Mouse (Mus musculus): ENCODE results near the gene 4921524J17Rik. TPM values are rescaled to one million over a fixed set of nuclear protein-coding genes. Genes with fewer than 3 reads are reported as not detected.

4921524J17Rik gene
- polyA plus RNA-seq, 1 experiment from 2014 or later = 44.6 TPM

DNA sequence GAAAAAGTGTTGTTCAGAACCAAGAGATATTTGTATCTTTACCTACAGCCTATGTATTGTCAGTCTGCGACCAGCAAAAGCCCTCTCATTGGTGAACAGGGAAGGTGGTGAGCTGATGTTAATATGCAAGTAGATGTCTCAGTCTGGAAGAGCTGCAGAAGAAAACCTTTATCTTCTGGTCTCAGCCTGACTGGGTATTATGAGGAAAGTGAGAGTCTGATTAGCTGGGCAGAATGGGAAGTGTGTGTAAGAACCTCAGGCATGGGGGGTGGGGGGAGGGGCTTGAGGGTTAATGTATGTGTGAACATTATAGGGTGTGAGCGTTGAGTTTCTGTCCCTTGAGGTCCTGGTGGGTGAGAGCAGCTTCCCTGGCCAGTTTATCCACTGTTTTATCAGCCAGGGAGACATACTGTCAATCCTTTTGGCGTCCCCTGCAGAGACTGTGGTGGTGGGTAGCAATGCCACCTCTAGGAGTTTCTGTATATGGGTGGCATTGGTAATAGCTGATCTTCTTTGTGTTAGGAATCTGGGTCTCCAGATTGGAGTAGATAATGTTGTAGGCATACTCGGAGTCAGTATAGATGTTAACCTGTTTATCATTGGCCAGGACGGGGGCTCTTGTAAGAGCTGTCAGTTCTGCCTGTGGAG is 36.1 kb downstream of the 4921524J17Rik start:
- no peak for ATAC-seq (ENCODE audit: low read depth)
- no peaks in the 10 kb centered on the region for H3K36me3 ChIP-seq (ENCODE audit: control insufficient read depth, insufficient read depth, low read length)
- no peak overlapping the region for H3K4me3 ChIP-seq (ENCODE audit: low read length)
- H3K9me3 ChIP-seq (ENCODE audit: control insufficient read depth, low read length) = no peaks in the 10 kb centered on the region
- H3K9ac ChIP-seq (ENCODE audit: low read length) = no peak overlapping the region
- H3K4me2 ChIP-seq (ENCODE audit: low read depth, low read length) = no peak overlapping the region
- no peaks in the 10 kb centered on the region for H3K27me3 ChIP-seq (ENCODE audit: control insufficient read depth, insufficient read depth, low read depth, low read length)
- no peak overlapping the region for H3K27ac ChIP-seq (ENCODE audit: low read length)
- WGBS = 69% methylated on average over 5 of the region's 5 CpGs
- H3K4me1 ChIP-seq (replicated peaks; ENCODE audit: control insufficient read depth, insufficient read depth, low read length) = no peaks in the 10 kb centered on the region

DNA sequence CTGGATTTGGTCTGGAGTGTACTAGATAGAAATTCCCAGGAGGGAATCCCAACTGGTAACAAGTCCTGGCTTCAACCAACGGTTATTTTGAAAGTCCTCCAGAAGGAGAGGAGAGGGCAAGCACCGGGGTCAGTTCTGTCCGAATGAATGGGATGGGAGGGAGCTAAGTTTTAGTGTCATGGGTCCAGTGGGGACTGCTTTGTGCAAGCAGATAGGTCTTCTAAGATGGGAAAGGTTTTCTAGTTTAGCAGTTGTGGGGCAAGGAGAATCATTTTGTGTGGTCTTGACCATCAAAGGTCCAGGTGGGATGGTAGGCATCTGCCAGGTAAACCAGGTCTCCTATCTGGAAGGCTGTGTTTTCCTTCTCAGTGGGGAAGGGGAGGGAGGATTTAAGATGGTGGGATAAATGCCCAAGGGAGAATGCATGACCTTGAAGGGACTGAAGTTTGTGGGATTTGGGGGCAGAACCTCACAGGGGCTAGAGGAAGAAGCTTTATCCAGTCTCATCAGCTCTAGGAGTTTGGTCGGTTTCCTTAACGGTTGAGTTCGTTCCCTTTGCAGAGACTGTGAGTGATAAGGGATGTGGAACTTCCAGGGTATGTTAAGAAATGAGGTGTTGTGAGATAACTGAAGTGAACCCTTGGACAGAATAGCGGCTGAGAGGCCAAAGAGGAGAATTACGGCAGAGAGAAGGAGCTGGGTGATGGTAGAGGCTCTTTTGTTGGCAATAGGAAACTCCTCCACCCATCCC is 36.8 kb downstream of the 4921524J17Rik start:
- Histone ChIP-seq H3K4me2 (ENCODE audit: low read depth, low read length) (no peak overlapping the region), H3K27ac (ENCODE audit: low read length) (no peak overlapping the region), H3K4me1 (replicated peaks; ENCODE audit: control insufficient read depth, insufficient read depth, low read length) (no peaks in the 10 kb centered on the region), H3K36me3 (ENCODE audit: control insufficient read depth, insufficient read depth, low read length) (no peaks in the 10 kb centered on the region), H3K27me3 (ENCODE audit: control insufficient read depth, insufficient read depth, low read depth, low read length) (no peaks in the 10 kb centered on the region), H3K4me3 (ENCODE audit: low read length) (no peak overlapping the region), H3K9me3 (ENCODE audit: control insufficient read depth, low read length) (no peaks in the 10 kb centered on the region), H3K9ac (ENCODE audit: low read length) (no peak overlapping the region)
- ATAC-seq (ENCODE audit: low read depth) = no peak
- 52% methylated on average over 8 of the region's 8 CpGs for WGBS

DNA sequence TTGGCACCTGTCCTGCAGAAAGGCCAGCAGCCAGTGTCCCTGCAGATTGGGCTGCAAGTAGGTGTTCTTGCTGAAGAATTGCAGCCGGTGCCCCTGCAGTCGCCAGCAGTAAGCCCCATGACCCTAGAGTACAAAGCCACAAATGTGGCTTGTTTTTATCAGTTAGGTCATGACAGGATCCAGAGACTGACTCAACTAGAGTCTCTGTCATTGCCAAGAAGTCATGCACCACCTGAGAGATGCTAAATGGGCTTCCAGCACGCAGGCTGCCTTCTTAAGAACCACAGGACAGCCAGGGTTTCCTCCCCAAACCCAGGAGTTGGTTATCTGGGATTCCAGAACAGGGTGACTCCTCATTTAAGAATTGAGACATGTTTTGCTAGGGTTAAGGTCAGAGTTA is 37.6 kb downstream of the 4921524J17Rik start:
- H3K9ac ChIP-seq (ENCODE audit: low read length) = no peak overlapping the region
- H3K36me3 ChIP-seq (ENCODE audit: control insufficient read depth, insufficient read depth, low read length) = no peaks in the 10 kb centered on the region
- WGBS = 64% methylated on average over 3 of the region's 3 CpGs
- no peaks in the 10 kb centered on the region for H3K9me3 ChIP-seq (ENCODE audit: control insufficient read depth, low read length)
- H3K27me3 ChIP-seq (ENCODE audit: control insufficient read depth, insufficient read depth, low read depth, low read length) = no peaks in the 10 kb centered on the region
- no peaks in the 10 kb centered on the region for H3K4me1 ChIP-seq (replicated peaks; ENCODE audit: control insufficient read depth, insufficient read depth, low read length)
- no peak overlapping the region for H3K4me3 ChIP-seq (ENCODE audit: low read length)
- no peak overlapping the region for H3K4me2 ChIP-seq (ENCODE audit: low read depth, low read length)
- no peak overlapping the region for H3K27ac ChIP-seq (ENCODE audit: low read length)
- ATAC-seq (ENCODE audit: low read depth) = no peak

DNA sequence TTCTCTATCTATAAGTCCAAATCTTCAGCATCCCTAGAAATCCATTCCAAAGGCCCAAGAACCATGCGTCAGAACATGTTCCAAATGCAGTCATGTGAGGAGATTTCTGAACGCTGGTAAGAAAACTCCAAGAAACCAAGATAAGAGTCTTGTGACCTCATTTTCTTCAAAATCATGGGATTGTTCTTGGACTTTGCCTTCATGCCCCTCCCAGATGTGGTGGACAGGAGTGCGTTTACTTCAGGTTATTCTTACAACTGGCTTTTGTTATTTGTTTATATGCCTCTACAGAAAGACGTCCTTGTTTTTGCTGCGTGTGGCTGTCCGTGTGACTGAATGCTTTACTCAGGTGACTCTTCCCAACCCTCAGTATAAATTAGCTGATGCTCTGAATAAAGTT is 39.4 kb downstream of the 4921524J17Rik start:
- WGBS = 85% methylated on average over 6 of the region's 6 CpGs
- no peaks in the 10 kb centered on the region for H3K36me3 ChIP-seq (ENCODE audit: control insufficient read depth, insufficient read depth, low read length)
- no peaks in the 10 kb centered on the region for H3K27me3 ChIP-seq (ENCODE audit: control insufficient read depth, insufficient read depth, low read depth, low read length)
- H3K9me3 ChIP-seq (ENCODE audit: control insufficient read depth, low read length) = no peaks in the 10 kb centered on the region
- H3K27ac ChIP-seq (ENCODE audit: low read length) = no peak overlapping the region
- H3K9ac ChIP-seq (ENCODE audit: low read length) = no peak overlapping the region
- H3K4me3 ChIP-seq (ENCODE audit: low read length) = no peak overlapping the region
- no peaks in the 10 kb centered on the region for H3K4me1 ChIP-seq (replicated peaks; ENCODE audit: control insufficient read depth, insufficient read depth, low read length)
- H3K4me2 ChIP-seq (ENCODE audit: low read depth, low read length) = no peak overlapping the region
- ATAC-seq (ENCODE audit: low read depth) = no peak

DNA sequence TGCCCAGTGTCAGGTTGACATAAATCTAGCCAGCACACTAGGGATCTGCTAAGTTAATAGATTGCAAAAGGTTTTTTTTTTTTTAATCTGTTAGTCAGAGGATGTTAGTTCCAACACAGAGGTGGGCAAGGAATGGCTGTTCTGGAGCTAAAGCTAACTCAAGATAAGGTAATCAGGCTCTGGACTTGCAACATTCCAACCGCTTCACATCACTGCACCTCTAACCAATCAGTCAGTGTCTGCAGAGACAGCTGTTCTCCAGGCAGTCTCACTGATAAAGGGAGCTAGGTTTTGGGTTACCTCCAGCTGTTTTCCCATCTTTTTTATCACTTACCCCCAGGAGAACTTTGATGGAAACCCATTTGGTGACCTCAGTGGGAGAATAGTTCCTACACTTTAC is 41.2 kb downstream of the 4921524J17Rik start:
- Histone ChIP-seq H3K9ac (ENCODE audit: low read length) (no peak overlapping the region), H3K27ac (ENCODE audit: low read length) (no peak overlapping the region), H3K4me2 (ENCODE audit: low read depth, low read length) (no peak overlapping the region), H3K4me1 (replicated peaks; ENCODE audit: control insufficient read depth, insufficient read depth, low read length) (no peaks in the 10 kb centered on the region), H3K27me3 (ENCODE audit: control insufficient read depth, insufficient read depth, low read depth, low read length) (no peaks in the 10 kb centered on the region), H3K9me3 (ENCODE audit: control insufficient read depth, low read length) (no peaks in the 10 kb centered on the region), H3K36me3 (ENCODE audit: control insufficient read depth, insufficient read depth, low read length) (no peaks in the 10 kb centered on the region), H3K4me3 (ENCODE audit: low read length) (no peak overlapping the region)
- 34% methylated on average over 1 of the region's 1 CpGs for WGBS
- ATAC-seq (ENCODE audit: low read depth) = no peak

DNA sequence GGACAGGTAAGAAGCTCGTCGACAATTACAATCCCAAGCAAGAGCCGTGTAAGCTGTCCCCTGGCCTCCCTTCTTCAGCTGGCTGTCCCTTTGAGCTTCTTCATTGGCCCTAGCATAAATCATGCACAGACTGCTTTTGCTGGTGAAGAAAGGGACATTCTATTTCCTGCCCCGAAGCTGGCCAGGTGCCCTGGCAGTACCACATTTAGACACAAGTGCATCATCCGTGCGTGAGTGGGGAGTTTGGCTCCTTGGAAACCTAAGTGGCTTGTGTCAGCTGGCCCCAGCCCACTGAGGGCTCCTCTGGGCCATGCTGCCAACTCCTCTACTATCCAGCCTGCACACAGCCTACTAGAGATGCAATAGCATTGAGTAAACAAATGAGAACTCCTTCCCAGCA is 46.4 kb downstream of the 4921524J17Rik start, which contains the start of gene Mylk3:
TSS of gene Mylk3 (minus strand) at position 141 of the 400 bp plus-strand sequence.
- Histone ChIP-seq H3K4me2 (ENCODE audit: low read depth, low read length) (no peak within 1 kb of the TSS), H3K4me1 (replicated peaks; ENCODE audit: control insufficient read depth, insufficient read depth, low read length) (no peaks in the 10 kb centered on the region; the same call in 1 of the 2 replicates), H3K27me3 (ENCODE audit: control insufficient read depth, insufficient read depth, low read depth, low read length) (no peaks in the 10 kb centered on the region), H3K4me3 (ENCODE audit: low read length) (no peak within 1 kb of the TSS), H3K36me3 (ENCODE audit: control insufficient read depth, insufficient read depth, low read length) (no peaks in the 10 kb centered on the region), H3K9ac (ENCODE audit: low read length) (no peak within 1 kb of the TSS), H3K9me3 (ENCODE audit: control insufficient read depth, low read length) (no peaks in the 10 kb centered on the region), H3K27ac (ENCODE audit: low read length) (no peak within 1 kb of the TSS)
- ATAC-seq (ENCODE audit: low read depth) = no peak
- 66% methylated on average over 6 of the region's 6 CpGs for WGBS

DNA sequence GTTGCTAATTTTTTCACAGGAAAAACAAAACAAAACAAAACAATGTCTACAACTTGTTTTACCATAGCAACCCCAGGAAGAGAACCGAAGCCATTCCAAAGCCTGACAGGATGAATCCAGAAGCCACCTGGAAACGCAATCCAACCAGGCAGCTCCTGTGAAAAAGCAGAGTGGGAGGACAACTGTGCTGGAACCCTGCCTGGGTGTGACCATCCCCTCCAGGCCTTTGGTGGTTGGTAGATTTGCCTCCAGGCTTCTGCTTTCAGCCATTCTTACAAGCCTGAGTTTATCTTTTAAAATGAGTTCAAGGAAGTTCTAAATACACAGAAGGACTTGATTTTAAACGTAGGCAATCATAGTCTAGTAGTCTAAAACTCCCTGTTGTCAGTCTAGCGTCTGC is 50.7 kb downstream of the 4921524J17Rik start:
- Histone ChIP-seq H3K27me3 (ENCODE audit: control insufficient read depth, insufficient read depth, low read depth, low read length) (no peaks in the 10 kb centered on the region), H3K36me3 (ENCODE audit: control insufficient read depth, insufficient read depth, low read length) (no peaks in the 10 kb centered on the region), H3K27ac (ENCODE audit: low read length) (peak overlapping the region; percentile 5; the same call in 1 of the 2 replicates), H3K4me1 (replicated peaks; ENCODE audit: control insufficient read depth, insufficient read depth, low read length) (peaks cover 17% of the 10 kb centered on the region), H3K4me3 (ENCODE audit: low read length) (no peak overlapping the region), H3K9ac (ENCODE audit: low read length) (no peak overlapping the region), H3K4me2 (ENCODE audit: low read depth, low read length) (no peak overlapping the region), H3K9me3 (ENCODE audit: control insufficient read depth, low read length) (no peaks in the 10 kb centered on the region)
- ATAC-seq (ENCODE audit: low read depth) = no peak
- WGBS = 55% methylated on average over 4 of the region's 4 CpGs

DNA sequence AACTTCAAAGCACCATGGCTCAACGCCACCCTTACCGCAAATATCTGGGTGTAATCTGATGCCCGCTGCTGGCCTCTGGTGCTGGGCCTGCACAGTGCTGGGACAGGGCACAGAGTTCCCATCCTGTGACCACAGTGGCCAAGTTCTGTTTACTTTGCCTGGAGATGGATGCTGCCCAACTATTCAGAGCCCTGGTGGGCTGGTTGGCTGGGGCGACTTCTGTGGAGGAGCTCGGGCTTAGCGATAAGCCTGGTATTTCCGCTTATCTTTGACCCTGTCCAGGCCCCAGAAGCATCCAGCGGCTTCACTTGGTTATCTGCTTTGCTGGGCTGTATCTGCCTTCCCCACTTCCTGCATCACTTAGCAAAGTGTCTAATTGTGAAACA is 51.8 kb downstream of the 4921524J17Rik start:
- H3K36me3 ChIP-seq (ENCODE audit: control insufficient read depth, insufficient read depth, low read length) = no peaks in the 10 kb centered on the region
- ATAC-seq (ENCODE audit: low read depth) = peak; percentile 40
- no peak overlapping the region for H3K4me2 ChIP-seq (ENCODE audit: low read depth, low read length)
- no peaks in the 10 kb centered on the region for H3K27me3 ChIP-seq (ENCODE audit: control insufficient read depth, insufficient read depth, low read depth, low read length)
- 0 out of 2 replicates have a peak overlapping the region, but pooled peaks have one; percentile 3 for H3K9ac ChIP-seq (ENCODE audit: low read length)
- no peaks in the 10 kb centered on the region for H3K9me3 ChIP-seq (ENCODE audit: control insufficient read depth, low read length)
- peaks cover 17% of the 10 kb centered on the region for H3K4me1 ChIP-seq (replicated peaks; ENCODE audit: control insufficient read depth, insufficient read depth, low read length)
- H3K4me3 ChIP-seq (ENCODE audit: low read length) = no peak overlapping the region
- WGBS = 19% methylated on average over 8 of the region's 8 CpGs
- peak overlapping the region; percentile 95 for H3K27ac ChIP-seq (ENCODE audit: low read length)

DNA sequence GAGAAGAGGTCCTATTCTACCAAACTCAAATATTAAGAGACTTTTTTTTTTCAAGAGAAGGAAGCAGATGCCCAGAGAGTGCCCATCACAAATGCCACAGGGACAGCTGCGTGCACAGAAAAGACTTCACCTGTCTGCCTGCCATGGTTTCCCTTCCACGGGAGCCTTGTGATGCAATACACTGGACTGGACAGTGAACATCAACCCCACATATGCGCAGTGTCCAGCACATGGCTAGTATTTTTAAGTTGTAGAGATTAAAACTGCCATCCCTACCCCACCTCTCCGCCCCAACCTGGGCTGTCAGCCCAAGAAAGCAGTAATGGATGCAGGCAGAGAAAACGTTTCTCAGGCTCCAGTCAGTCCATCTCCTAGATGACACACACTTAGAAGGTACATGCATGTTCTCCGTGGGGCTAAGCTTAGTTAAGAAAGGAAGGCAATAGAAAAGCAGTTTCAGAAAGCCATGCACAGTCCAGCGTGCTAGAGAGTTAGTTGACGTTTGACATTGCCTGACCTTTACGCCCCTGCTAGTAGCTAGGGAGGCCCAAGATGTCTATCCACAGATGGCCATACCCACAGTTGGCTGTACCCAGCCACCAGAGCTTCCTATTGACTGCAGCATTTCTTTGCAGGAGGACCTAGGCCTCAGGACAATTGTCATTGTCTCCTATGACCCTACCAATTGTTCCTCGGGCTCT is 52.4 kb downstream of the 4921524J17Rik start:
- ATAC-seq (ENCODE audit: low read depth) = no peak; the same call in 1 of the 2 replicates
- Histone ChIP-seq H3K9ac (ENCODE audit: low read length) (no peak overlapping the region), H3K27me3 (ENCODE audit: control insufficient read depth, insufficient read depth, low read depth, low read length) (no peaks in the 10 kb centered on the region), H3K4me2 (ENCODE audit: low read depth, low read length) (no peak overlapping the region), H3K27ac (ENCODE audit: low read length) (peak overlapping the region; percentile 95), H3K4me3 (ENCODE audit: low read length) (no peak overlapping the region), H3K4me1 (replicated peaks; ENCODE audit: control insufficient read depth, insufficient read depth, low read length) (peaks cover 17% of the 10 kb centered on the region), H3K36me3 (ENCODE audit: control insufficient read depth, insufficient read depth, low read length) (no peaks in the 10 kb centered on the region), H3K9me3 (ENCODE audit: control insufficient read depth, low read length) (no peaks in the 10 kb centered on the region)
- WGBS = 55% methylated on average over 10 of the region's 10 CpGs
